Mouse (Mus musculus): ENCODE measurements around the gene Sufu.

DNA sequence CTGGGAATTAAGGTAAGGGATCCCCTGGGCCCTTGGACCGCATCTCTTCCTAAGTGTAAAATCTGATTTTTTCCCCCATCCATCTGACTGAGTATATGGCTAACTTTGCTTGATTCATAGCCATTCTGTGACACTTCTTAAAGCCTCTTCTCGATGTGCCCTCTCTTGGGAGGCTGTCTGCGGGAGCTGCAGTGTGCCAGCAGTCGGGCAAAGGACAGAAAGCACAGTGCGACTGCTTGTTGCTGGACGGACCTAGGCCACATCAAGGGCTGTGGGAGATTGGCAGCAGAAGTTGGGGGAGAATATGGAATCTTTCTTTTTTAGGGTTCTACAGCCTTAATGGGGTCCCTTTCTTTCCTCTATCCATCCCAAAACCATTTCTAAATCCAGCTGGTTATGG lies 2.7 kb downstream of the Sufu start:
- TF ChIP-seq POLR2A (IDR thresholded peaks at IDR 0.05; ENCODE audit: low read depth, low read length) (no peak), CTCF (IDR thresholded peaks at IDR 0.05; ENCODE audit: extremely low read depth, insufficient read depth, insufficient read length, insufficient replicate concordance) (no peak)
